Mouse (Mus musculus) limb, embryonic 12.5 days (tissue): ENCODE measurements around the gene Kif5c. TPM values are rescaled to one million over a fixed set of nuclear protein-coding genes. Genes with fewer than 3 reads are reported as not detected.
A peak's percentile ranks its signal among the peaks of the same experiment; 100 is the strongest.

ENCODE experiments used
- ATAC-seq: fragments of 200-750 bp; cut with Nextera tagmentation; 2 replicates; pipeline ENCODE4 v1.8.0; 2017; ENCODE audit warnings: low read depth, moderate TSS enrichment; ENCODE audit not compliant: insufficient number of reproducible peaks, insufficient read depth, low FRiP score, low TSS enrichment
- H3K27ac ChIP-seq: fragments of 300-500 bp; sonication (generic); 2 replicates; pipeline ENCODE4 v1.5.1; 2016; ENCODE audit warnings: mild to moderate bottlenecking, moderate library complexity
- H3K27me3 ChIP-seq: fragments of 300-500 bp; sonication (generic); 2 replicates; pipeline ENCODE4 v1.6.1; 2016; ENCODE audit warnings: mild to moderate bottlenecking, moderate library complexity
- H3K36me3 ChIP-seq: fragments of 300-500 bp; sonication (generic); 2 replicates; pipeline ENCODE4 v1.6.1; 2016; ENCODE audit warnings: mild to moderate bottlenecking, moderate library complexity
- H3K4me1 ChIP-seq: fragments of 300-500 bp; sonication (generic); replicated peaks from 2 replicates; pipeline ENCODE4 v1.6.1; 2016
- H3K4me2 ChIP-seq: fragments of 300-500 bp; sonication (generic); 2 replicates; pipeline ENCODE4 v1.6.1; 2016; ENCODE audit warnings: mild to moderate bottlenecking, moderate library complexity
- H3K4me3 ChIP-seq: fragments of 300-500 bp; sonication (generic); replicated peaks from 2 replicates; pipeline ENCODE4 v1.5.1; 2016; ENCODE audit warnings: mild to moderate bottlenecking
- H3K9ac ChIP-seq: fragments of 300-500 bp; sonication (generic); replicated peaks from 2 replicates; pipeline ENCODE4 v1.6.1; 2016; ENCODE audit warnings: mild to moderate bottlenecking, moderate library complexity
- H3K9me3 ChIP-seq: fragments of 300-500 bp; sonication (generic); 2 replicates; pipeline ENCODE4 v1.6.1; 2016; ENCODE audit warnings: mild to moderate bottlenecking, moderate library complexity
- WGBS: fragments of 180-500 bp; shearing (Covaris S2); methylation state at CpG from one replicate; pipeline ENCODE4 v1.1.7; 2016; 5-methylcytosine and 5-hydroxymethylcytosine counted together
- polyA plus RNA-seq: library from polyadenylated mRNA; unstranded; fragments of >200 nt; fragmentation: Nextera tagmentation; extraction: Ambion mirVana; gene quantifications from 2 replicates; pipeline ENCODE4 v1.2.1, GENCODE M21; 2016

Kif5c gene
- polyA plus RNA-seq, 1 experiment from 2014 or later = 15.0 TPM

GRCm38 (mm10) chr2:49747670-49748069, 128.6 kb downstream of the Kif5c start:
- no peak overlapping the region for H3K4me2 ChIP-seq
- peaks cover 14% of the 10 kb centered on the region; the same call in 1 of the 2 replicates for H3K4me1 ChIP-seq
- H3K4me3 ChIP-seq = no peak overlapping the region
- no peaks in the 10 kb centered on the region for H3K27me3 ChIP-seq
- H3K36me3 ChIP-seq = peaks cover 35% of the 10 kb centered on the region
- no peaks in the 10 kb centered on the region for H3K9me3 ChIP-seq
- H3K27ac ChIP-seq = peak overlapping the region; percentile 26; the same call in 1 of the 2 replicates
- no peak overlapping the region for H3K9ac ChIP-seq
- WGBS = 45% methylated on average over 2 of the region's 2 CpGs
- no peak for ATAC-seq

- H3K27me3 ChIP-seq = no peaks in the 10 kb centered on the region
- H3K9ac ChIP-seq = no peak overlapping the region
- peaks cover 10% of the 10 kb centered on the region; the same call in 1 of the 2 replicates for H3K4me1 ChIP-seq
- H3K36me3 ChIP-seq = peaks cover 46% of the 10 kb centered on the region
- ATAC-seq = no peak
- no peak overlapping the region for H3K4me3 ChIP-seq
- H3K9me3 ChIP-seq = no peaks in the 10 kb centered on the region
- 75% methylated on average over 14 of the region's 14 CpGs for WGBS
- H3K27ac ChIP-seq = no peak overlapping the region
- no peak overlapping the region for H3K4me2 ChIP-seq
Observed at GRCm38 (mm10) chr2:49748628-49749342, 129.7 kb downstream of the Kif5c start.

GRCm38 (mm10) chr2:49749730-49750576, 130.9 kb downstream of the Kif5c start:
- no peak for ATAC-seq
- Histone ChIP-seq H3K36me3 (peaks cover 54% of the 10 kb centered on the region), H3K9ac (no peak overlapping the region), H3K27ac (no peak overlapping the region), H3K27me3 (no peaks in the 10 kb centered on the region), H3K4me2 (no peak overlapping the region), H3K4me3 (no peak overlapping the region), H3K4me1 (peaks cover 4% of the 10 kb centered on the region; the same call in 1 of the 2 replicates), H3K9me3 (no peaks in the 10 kb centered on the region)
- 81% methylated on average over 11 of the region's 11 CpGs for WGBS

- WGBS = 87% methylated on average over 10 of the region's 10 CpGs
- Histone ChIP-seq H3K9ac (no peak overlapping the region), H3K27ac (no peak overlapping the region), H3K36me3 (peaks cover 51% of the 10 kb centered on the region), H3K27me3 (no peaks in the 10 kb centered on the region), H3K4me3 (no peak overlapping the region), H3K4me1 (peaks cover 9% of the 10 kb centered on the region; the same call in 1 of the 2 replicates), H3K4me2 (no peak overlapping the region), H3K9me3 (no peaks in the 10 kb centered on the region)
- no peak for ATAC-seq
Observed at GRCm38 (mm10) chr2:49751544-49752210, 132.6 kb downstream of the Kif5c start.

GRCm38 (mm10) chr2:49752211-49752607, 133.1 kb downstream of the Kif5c start:
- H3K4me2 ChIP-seq = no peak overlapping the region
- 88% methylated on average over 8 of the region's 8 CpGs for WGBS
- no peaks in the 10 kb centered on the region for H3K9me3 ChIP-seq
- no peak overlapping the region for H3K9ac ChIP-seq
- H3K27ac ChIP-seq = no peak overlapping the region
- ATAC-seq = no peak
- peaks cover 48% of the 10 kb centered on the region for H3K36me3 ChIP-seq
- peaks cover 9% of the 10 kb centered on the region; the same call in 1 of the 2 replicates for H3K4me1 ChIP-seq
- H3K4me3 ChIP-seq = no peak overlapping the region
- no peaks in the 10 kb centered on the region for H3K27me3 ChIP-seq

GRCm38 (mm10) chr2:49753062-49753461, 134.0 kb downstream of the Kif5c start:
- no peak for ATAC-seq
- Histone ChIP-seq H3K27me3 (no peaks in the 10 kb centered on the region), H3K4me2 (no peak overlapping the region), H3K36me3 (peaks cover 51% of the 10 kb centered on the region), H3K9ac (no peak overlapping the region), H3K4me1 (0 out of 2 replicates have a peak, but pooled peaks cover 7% of the 10 kb centered on the region), H3K4me3 (no peak overlapping the region), H3K9me3 (no peaks in the 10 kb centered on the region), H3K27ac (no peak overlapping the region)
- WGBS = 90% methylated on average over 3 of the region's 3 CpGs

- no peak for ATAC-seq
- no peak overlapping the region for H3K9ac ChIP-seq
- H3K9me3 ChIP-seq = no peaks in the 10 kb centered on the region
- H3K4me3 ChIP-seq = no peak overlapping the region
- H3K27ac ChIP-seq = no peak overlapping the region
- H3K4me1 ChIP-seq = 0 out of 2 replicates have a peak, but pooled peaks cover 7% of the 10 kb centered on the region
- no peaks in the 10 kb centered on the region for H3K27me3 ChIP-seq
- 59% methylated on average over 2 of the region's 2 CpGs for WGBS
- H3K36me3 ChIP-seq = peaks cover 68% of the 10 kb centered on the region
- no peak overlapping the region for H3K4me2 ChIP-seq
Observed at GRCm38 (mm10) chr2:49755054-49755453, 136.0 kb downstream of the Kif5c start.

GRCm38 (mm10) chr2:49757616-49758015, 138.5 kb downstream of the Kif5c start:
- ATAC-seq = no peak
- Histone ChIP-seq H3K27ac (no peak overlapping the region), H3K36me3 (peaks cover 76% of the 10 kb centered on the region), H3K9me3 (no peaks in the 10 kb centered on the region), H3K4me3 (no peak overlapping the region), H3K4me1 (0 out of 2 replicates have a peak, but pooled peaks cover 7% of the 10 kb centered on the region), H3K9ac (no peak overlapping the region), H3K27me3 (no peaks in the 10 kb centered on the region), H3K4me2 (no peak overlapping the region)
- WGBS = 95% methylated on average over 7 of the region's 7 CpGs

- Histone ChIP-seq H3K4me3 (no peak overlapping the region), H3K9ac (no peak overlapping the region), H3K4me2 (no peak overlapping the region), H3K27me3 (no peaks in the 10 kb centered on the region), H3K4me1 (no peaks in the 10 kb centered on the region), H3K36me3 (peaks cover 62% of the 10 kb centered on the region), H3K9me3 (no peaks in the 10 kb centered on the region), H3K27ac (no peak overlapping the region)
- ATAC-seq = 0 out of 2 replicates have a peak, but pooled peaks have one; percentile 42
- 53% methylated on average over 7 of the region's 7 CpGs for WGBS
Observed at GRCm38 (mm10) chr2:49764331-49764946, 145.3 kb downstream of the Kif5c start.

- H3K4me3 ChIP-seq = no peak overlapping the region
- WGBS = 75% methylated on average over 2 of the region's 2 CpGs
- ATAC-seq = no peak
- no peak overlapping the region for H3K9ac ChIP-seq
- H3K4me1 ChIP-seq = no peaks in the 10 kb centered on the region
- H3K4me2 ChIP-seq = no peak overlapping the region
- no peaks in the 10 kb centered on the region for H3K9me3 ChIP-seq
- H3K27ac ChIP-seq = no peak overlapping the region
- no peaks in the 10 kb centered on the region for H3K27me3 ChIP-seq
- H3K36me3 ChIP-seq = peaks cover 21% of the 10 kb centered on the region; the same call in 1 of the 2 replicates
Observed at GRCm38 (mm10) chr2:49768916-49769315, 149.8 kb downstream of the Kif5c start.
